Mouse (Mus musculus) stomach, embryonic 14.5 days (tissue): ENCODE measurements around the gene Uck1. TPM values are rescaled to one million over a fixed set of nuclear protein-coding genes. Genes with fewer than 3 reads are reported as not detected.
"Not testable (repeated sequence)": the region's sequence is repeated elsewhere in the genome, so short reads cannot be mapped to it uniquely, and the experiment has no call there.

Source experiments
- ATAC-seq: fragments of 200-750 bp; cut with Nextera tagmentation; 2 replicates; pipeline ENCODE4 v1.8.0; 2017; ENCODE audit warnings: low read depth, moderate TSS enrichment; ENCODE audit not compliant: insufficient number of reproducible peaks, insufficient read depth, low FRiP score
- H3K27ac ChIP-seq: fragments of 300-500 bp; sonication (generic); 2 replicates; pipeline ENCODE4 v1.5.1; 2014; ENCODE audit warnings: mild to moderate bottlenecking, low read length, moderate library complexity, mixed read lengths
- H3K27me3 ChIP-seq: fragments of 300-500 bp; sonication (generic); 2 replicates; pipeline ENCODE4 v1.6.1; 2014; ENCODE audit warnings: low read length, control low read depth, mixed read lengths; ENCODE audit not compliant: control insufficient read depth, insufficient read depth
- H3K36me3 ChIP-seq: fragments of 300-500 bp; sonication (generic); 2 replicates; pipeline ENCODE4 v1.6.1; 2014; ENCODE audit warnings: mild to moderate bottlenecking, control low read depth, low read length, moderate library complexity, mixed read lengths; ENCODE audit not compliant: control insufficient read depth, insufficient read depth
- H3K4me1 ChIP-seq: fragments of 300-500 bp; sonication (generic); 2 replicates; pipeline ENCODE4 v1.6.1; 2014; ENCODE audit warnings: low read length, control low read depth, mixed read lengths; ENCODE audit not compliant: control insufficient read depth, insufficient read depth
- H3K4me2 ChIP-seq: fragments of 300-500 bp; sonication (generic); replicated peaks from 2 replicates; pipeline ENCODE4 v1.6.1; 2014; ENCODE audit warnings: low read depth, low read length, control low read depth
- H3K4me3 ChIP-seq: fragments of 300-500 bp; sonication (generic); 2 replicates; pipeline ENCODE4 v1.5.1; 2014; ENCODE audit warnings: low read depth, low read length, control low read depth
- H3K9ac ChIP-seq: fragments of 300-500 bp; sonication (generic); replicated peaks from 2 replicates; pipeline ENCODE4 v1.6.1; 2014; ENCODE audit warnings: low read depth, mild to moderate bottlenecking, control low read depth, low read length, moderate library complexity, mixed read lengths
- H3K9me3 ChIP-seq: fragments of 300-500 bp; sonication (generic); 2 replicates; pipeline ENCODE4 v1.6.1; 2016; ENCODE audit warnings: low read depth, low read length, control low read depth; ENCODE audit not compliant: control insufficient read depth
- WGBS: fragments of 180-500 bp; shearing (Covaris S2); extraction: QIAGEN DNeasy Blood & Tissue Kit; methylation state at CpG from one replicate; pipeline ENCODE4 v1.1.7; 2014; 5-methylcytosine and 5-hydroxymethylcytosine counted together
- polyA plus RNA-seq: library from polyadenylated mRNA; unstranded; fragments of >200 nt; fragmentation: Nextera tagmentation; extraction: Ambion mirVana; gene quantifications from 2 replicates; pipeline ENCODE4 v1.2.1, GENCODE M21; 2014

Uck1 gene
- polyA plus RNA-seq, 1 experiment from 2014 or later, result 65.3 TPM

- no peaks in the 10 kb centered on the region for H3K9me3 ChIP-seq
- no peak overlapping the region for H3K4me2 ChIP-seq
- H3K36me3 ChIP-seq, result peaks cover 82% of the 10 kb centered on the region
- no peaks in the 10 kb centered on the region for H3K27me3 ChIP-seq
- 88% methylated on average over 10 of the region's 10 CpGs for WGBS
- H3K4me3 ChIP-seq, result no peak overlapping the region
- H3K27ac ChIP-seq, result no peak overlapping the region
- no peak overlapping the region for H3K9ac ChIP-seq
- no peak for ATAC-seq
- no peaks in the 10 kb centered on the region for H3K4me1 ChIP-seq
Measured at GRCm38 (mm10) chr2:32302952-32303351, 43.0 kb upstream of the Uck1 start.

- H3K4me1 ChIP-seq, result no peaks in the 10 kb centered on the region
- H3K9me3 ChIP-seq, result no peaks in the 10 kb centered on the region
- no peak for ATAC-seq
- 91% methylated on average over 4 of the region's 4 CpGs for WGBS
- no peak overlapping the region for H3K9ac ChIP-seq
- H3K4me2 ChIP-seq, result no peak overlapping the region
- H3K36me3 ChIP-seq, result peaks cover 71% of the 10 kb centered on the region
- H3K4me3 ChIP-seq, result no peak overlapping the region
- H3K27me3 ChIP-seq, result no peaks in the 10 kb centered on the region
- no peak overlapping the region for H3K27ac ChIP-seq
Measured at GRCm38 (mm10) chr2:32299469-32299868, 39.5 kb upstream of the Uck1 start.

GRCm38 (mm10) chr2:32295842-32296241 is 35.9 kb upstream of the Uck1 start:
- not testable (repeated sequence) for H3K9me3 ChIP-seq, H3K4me3 ChIP-seq, ATAC-seq, H3K27me3 ChIP-seq, H3K9ac ChIP-seq, H3K4me1 ChIP-seq, H3K27ac ChIP-seq, H3K4me2 ChIP-seq
- WGBS, result 85% methylated on average over 2 of the region's 2 CpGs
- H3K36me3 ChIP-seq, result peaks cover 54% of the 10 kb centered on the region

- Histone ChIP-seq H3K27ac (no peak overlapping the region), H3K27me3 (no peaks in the 10 kb centered on the region), H3K4me1 (no peaks in the 10 kb centered on the region), H3K36me3 (peaks cover 51% of the 10 kb centered on the region), H3K4me3 (no peak overlapping the region), H3K4me2 (no peak overlapping the region), H3K9me3 (no peaks in the 10 kb centered on the region), H3K9ac (no peak overlapping the region)
- 78% methylated on average over 3 of the region's 3 CpGs for WGBS
- no peak for ATAC-seq
Measured at GRCm38 (mm10) chr2:32295285-32295684, 35.3 kb upstream of the Uck1 start.

- H3K27me3 ChIP-seq, result no peaks in the 10 kb centered on the region
- no peak overlapping the region for H3K4me3 ChIP-seq
- peaks cover 42% of the 10 kb centered on the region for H3K36me3 ChIP-seq
- H3K9me3 ChIP-seq, result no peaks in the 10 kb centered on the region
- WGBS, result 86% methylated on average over 8 of the region's 8 CpGs
- no peak overlapping the region for H3K9ac ChIP-seq
- H3K4me2 ChIP-seq, result no peak overlapping the region
- H3K4me1 ChIP-seq, result 0 out of 2 replicates have a peak, but pooled peaks cover 2% of the 10 kb centered on the region
- no peak overlapping the region for H3K27ac ChIP-seq
- ATAC-seq, result no peak
Measured at GRCm38 (mm10) chr2:32294348-32294747, 34.4 kb upstream of the Uck1 start.

- peaks cover 23% of the 10 kb centered on the region for H3K36me3 ChIP-seq
- peak overlapping the region; percentile 78 for H3K4me2 ChIP-seq
- no peak overlapping the region for H3K9ac ChIP-seq
- no peak for ATAC-seq
- no peak overlapping the region for H3K27ac ChIP-seq
- no peaks in the 10 kb centered on the region for H3K9me3 ChIP-seq
- H3K27me3 ChIP-seq, result no peaks in the 10 kb centered on the region
- H3K4me1 ChIP-seq, result peaks cover 11% of the 10 kb centered on the region; the same call in 1 of the 2 replicates
- H3K4me3 ChIP-seq, result peak overlapping the region; percentile 90; the same call in 1 of the 2 replicates
Measured at GRCm38 (mm10) chr2:32289578-32289977, 29.6 kb upstream of the Uck1 start.

- Histone ChIP-seq H3K4me1 (peaks cover 11% of the 10 kb centered on the region; the same call in 1 of the 2 replicates), H3K4me2 (peak overlapping the region; percentile 78), H3K9me3 (no peaks in the 10 kb centered on the region), H3K36me3 (peaks cover 26% of the 10 kb centered on the region), H3K4me3 (peak overlapping the region; percentile 90), H3K9ac (peak overlapping the region; percentile 83), H3K27ac (peak overlapping the region; percentile 35; the same call in 1 of the 2 replicates), H3K27me3 (no peaks in the 10 kb centered on the region)
- ATAC-seq, result peak; percentile 42; the same call in 1 of the 2 replicates
- WGBS, result 2% methylated on average over 29 of the region's 29 CpGs
Measured at GRCm38 (mm10) chr2:32288371-32288931, 28.5 kb upstream of the Uck1 start.

- peak; percentile 99 for ATAC-seq
- H3K9ac ChIP-seq, result peak within 1 kb of the TSS; percentile 83
- H3K27me3 ChIP-seq, result no peaks in the 10 kb centered on the region
- H3K27ac ChIP-seq, result peak within 1 kb of the TSS; percentile 45; the same call in 1 of the 2 replicates
- H3K9me3 ChIP-seq, result no peaks in the 10 kb centered on the region
- peak within 1 kb of the TSS; percentile 90 for H3K4me3 ChIP-seq
- H3K4me2 ChIP-seq, result peak within 1 kb of the TSS; percentile 78
- under 1% methylated on average over 41 of the region's 41 CpGs for WGBS
- peaks cover 23% of the 10 kb centered on the region for H3K36me3 ChIP-seq
- peaks cover 11% of the 10 kb centered on the region; the same call in 1 of the 2 replicates for H3K4me1 ChIP-seq
Measured at GRCm38 (mm10) chr2:32287923-32288367, 28.0 kb upstream of the Uck1 start, which contains the start of gene Swi5. Gene Swi5 (minus strand): TSS chr2:32288075.
